Mouse (Mus musculus): ENCODE measurements at regions not wholly inside any gene's neighbourhood (a gene's known extent, or its start where the extent isn't known, plus 50 kb on each side); places are given as distances from the start of the nearest gene placed in this dataset.

DNA sequence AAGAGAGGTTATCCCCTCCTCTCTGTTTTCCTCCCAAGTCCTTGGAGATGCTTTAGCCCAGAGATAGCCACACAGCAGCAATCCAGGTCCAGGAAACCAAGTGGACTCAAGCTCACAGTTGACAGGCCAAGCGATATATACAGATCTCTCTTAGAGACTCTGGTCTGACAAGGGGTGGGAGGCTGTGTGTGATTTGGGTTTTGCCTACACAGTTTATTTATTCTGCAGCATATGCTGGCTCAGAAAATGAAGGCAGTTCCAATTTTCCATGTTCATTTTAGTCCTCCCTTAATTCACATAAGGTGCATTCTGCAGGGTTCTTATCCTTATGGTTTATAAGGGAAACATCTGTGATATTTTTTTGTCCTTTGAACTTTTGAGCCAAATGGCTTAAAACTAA, 595.0 kb upstream of the Apob start:
- H3K4me3 ChIP-seq (replicated peaks): no peak overlapping the region
- no peaks in the 10 kb centered on the region for H3K9me3 ChIP-seq (replicated peaks)
- no peak overlapping the region for H3K27ac ChIP-seq
- H3K4me2 ChIP-seq: no peak overlapping the region
- no peak for ATAC-seq (replicated peaks; ENCODE audit: low FRiP score)
- 82% methylated on average over 1 of the region's 1 CpGs for WGBS
- no peaks in the 10 kb centered on the region for H3K27me3 ChIP-seq
- no peaks in the 10 kb centered on the region for H3K36me3 ChIP-seq
- H3K4me1 ChIP-seq: no peaks in the 10 kb centered on the region
- no peak overlapping the region for H3K9ac ChIP-seq

- H3K4me3 ChIP-seq (replicated peaks): no peak overlapping the region
- no peaks in the 10 kb centered on the region for H3K9me3 ChIP-seq (replicated peaks)
- no peak overlapping the region for H3K4me2 ChIP-seq
- WGBS: 90% methylated on average over 4 of the region's 4 CpGs
- no peaks in the 10 kb centered on the region for H3K27me3 ChIP-seq
- H3K4me1 ChIP-seq: no peaks in the 10 kb centered on the region
- no peak for ATAC-seq (replicated peaks; ENCODE audit: low FRiP score)
- H3K36me3 ChIP-seq: no peaks in the 10 kb centered on the region
- H3K27ac ChIP-seq: no peak overlapping the region
- no peak overlapping the region for H3K9ac ChIP-seq
These were observed 573.6 kb upstream of the Apob start for GRCm38 (mm10) chr12:7403800-7404199.

DNA sequence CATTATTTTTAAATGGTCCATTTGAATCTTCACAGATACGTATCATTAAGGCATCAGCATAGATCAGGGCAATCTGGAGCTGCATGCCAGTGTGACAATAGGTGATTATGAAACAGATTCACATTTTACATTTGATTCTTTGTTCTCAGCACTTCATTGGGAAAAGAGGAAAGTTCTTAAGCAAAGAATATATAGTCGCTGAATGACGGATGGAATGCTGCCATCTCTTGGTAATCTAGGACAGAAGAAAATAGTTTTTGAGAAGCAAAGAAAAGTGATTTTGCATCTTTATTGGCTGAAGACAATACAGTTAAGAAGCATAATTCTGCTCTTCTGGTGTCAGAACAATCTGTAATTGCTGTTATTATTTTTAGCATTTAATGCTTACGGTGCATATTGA, 565.6 kb upstream of the Apob start:
- Histone ChIP-seq H3K4me3 (replicated peaks) (no peak overlapping the region), H3K36me3 (no peaks in the 10 kb centered on the region), H3K27ac (no peak overlapping the region), H3K4me2 (no peak overlapping the region), H3K27me3 (no peaks in the 10 kb centered on the region), H3K9ac (no peak overlapping the region), H3K9me3 (replicated peaks) (no peaks in the 10 kb centered on the region), H3K4me1 (no peaks in the 10 kb centered on the region)
- WGBS: 92% methylated on average over 4 of the region's 4 CpGs
- no peak for ATAC-seq (replicated peaks; ENCODE audit: low FRiP score)

DNA sequence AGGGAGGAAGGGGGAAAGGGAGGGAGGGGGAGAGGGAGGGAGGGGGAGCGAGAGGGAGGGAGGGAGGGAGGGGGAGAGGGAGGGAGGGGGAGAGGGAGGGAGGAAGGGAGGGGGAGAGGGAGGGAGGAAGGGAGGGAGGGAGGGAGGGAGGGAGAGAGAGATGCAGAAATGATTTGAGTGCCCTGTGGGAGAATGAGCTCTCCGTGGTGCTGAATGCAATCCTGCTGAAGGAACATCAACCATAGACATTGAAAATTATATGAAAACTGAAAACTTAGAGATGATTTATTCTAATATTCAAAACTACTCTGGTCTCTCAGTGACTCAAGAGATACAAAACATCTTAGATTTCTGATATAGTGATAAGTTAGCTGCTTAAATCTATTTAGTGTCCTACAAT, 557.2 kb upstream of the Apob start:
- WGBS: 32% methylated on average over 1 of the region's 2 CpGs

DNA sequence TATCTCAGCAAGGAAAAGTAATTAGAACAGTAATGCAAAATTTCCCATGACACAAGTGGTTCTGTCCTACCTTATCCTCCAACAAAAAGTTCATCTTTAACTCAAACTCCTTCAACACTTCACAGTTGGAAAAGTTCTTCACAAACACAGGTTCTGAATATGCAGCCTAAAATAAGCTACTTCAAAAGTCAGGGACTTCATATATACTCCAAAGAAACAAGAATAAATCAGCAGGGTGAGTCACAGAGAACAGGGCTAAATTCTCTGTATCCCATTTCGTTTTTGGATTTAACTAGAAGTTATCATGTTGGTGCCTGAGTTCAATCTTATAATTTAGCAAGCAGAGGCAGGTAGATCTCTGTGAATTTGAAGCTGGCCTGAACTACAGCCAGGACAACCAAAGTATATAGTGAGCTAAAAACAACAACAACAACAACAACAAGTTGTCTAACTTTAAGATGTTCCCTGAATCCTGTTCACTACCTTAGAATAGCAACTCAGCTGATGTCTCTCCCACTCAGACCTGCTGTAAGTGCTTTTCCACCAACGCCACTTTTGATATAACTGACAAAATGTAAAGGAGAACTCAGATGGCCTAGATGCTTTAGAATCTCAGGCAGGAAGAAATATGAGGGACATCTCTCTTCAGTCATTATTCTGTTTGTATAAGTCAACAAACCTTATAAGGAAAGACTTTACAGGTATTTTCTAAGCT, 555.5 kb upstream of the Apob start:
- H3K27ac ChIP-seq: no peak overlapping the region
- no peaks in the 10 kb centered on the region for H3K36me3 ChIP-seq
- 49% methylated on average over 2 of the region's 2 CpGs for WGBS
- ATAC-seq (replicated peaks; ENCODE audit: low FRiP score): no peak
- H3K27me3 ChIP-seq: no peaks in the 10 kb centered on the region
- no peak overlapping the region for H3K4me2 ChIP-seq
- H3K4me3 ChIP-seq (replicated peaks): no peak overlapping the region
- H3K9me3 ChIP-seq (replicated peaks): no peaks in the 10 kb centered on the region
- H3K4me1 ChIP-seq: no peaks in the 10 kb centered on the region
- no peak overlapping the region for H3K9ac ChIP-seq

More for the DNA sequence above, 557.2 kb upstream of the Apob start:
- no peak for ATAC-seq (replicated peaks; ENCODE audit: low FRiP score)
- H3K4me3 ChIP-seq (replicated peaks): no peak overlapping the region
- H3K9me3 ChIP-seq (replicated peaks): no peaks in the 10 kb centered on the region
- H3K36me3 ChIP-seq: no peaks in the 10 kb centered on the region
- H3K27me3 ChIP-seq: no peaks in the 10 kb centered on the region
- no peaks in the 10 kb centered on the region for H3K4me1 ChIP-seq
- no peak overlapping the region for H3K9ac ChIP-seq
- H3K27ac ChIP-seq: no peak overlapping the region
- no peak overlapping the region for H3K4me2 ChIP-seq

DNA sequence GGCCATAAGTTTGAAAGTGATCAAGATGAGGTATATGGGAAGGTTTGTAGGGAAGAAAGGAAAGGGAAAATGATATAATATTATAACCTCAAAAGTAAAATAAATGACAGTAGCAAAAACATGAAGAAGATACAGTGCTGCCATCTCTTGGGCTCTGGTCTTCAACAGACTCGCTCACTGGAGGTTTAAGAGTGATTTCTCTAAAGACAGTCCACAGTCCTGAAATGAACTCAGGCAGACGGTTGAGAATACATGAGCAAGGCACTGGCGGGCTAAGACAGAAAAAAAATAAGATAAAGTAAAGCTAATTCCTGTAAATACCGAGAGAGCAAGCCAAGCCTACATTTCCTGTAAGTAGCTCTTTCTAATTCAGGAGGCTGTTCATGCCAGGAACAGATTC, 546.5 kb upstream of the Apob start:
- Histone ChIP-seq H3K36me3 (no peaks in the 10 kb centered on the region), H3K9me3 (replicated peaks) (no peaks in the 10 kb centered on the region), H3K9ac (no peak overlapping the region), H3K4me1 (no peaks in the 10 kb centered on the region), H3K4me2 (no peak overlapping the region), H3K27ac (no peak overlapping the region), H3K27me3 (no peaks in the 10 kb centered on the region), H3K4me3 (replicated peaks) (no peak overlapping the region)
- ATAC-seq (replicated peaks; ENCODE audit: low FRiP score): no peak
- WGBS: 73% methylated on average over 4 of the region's 4 CpGs

DNA sequence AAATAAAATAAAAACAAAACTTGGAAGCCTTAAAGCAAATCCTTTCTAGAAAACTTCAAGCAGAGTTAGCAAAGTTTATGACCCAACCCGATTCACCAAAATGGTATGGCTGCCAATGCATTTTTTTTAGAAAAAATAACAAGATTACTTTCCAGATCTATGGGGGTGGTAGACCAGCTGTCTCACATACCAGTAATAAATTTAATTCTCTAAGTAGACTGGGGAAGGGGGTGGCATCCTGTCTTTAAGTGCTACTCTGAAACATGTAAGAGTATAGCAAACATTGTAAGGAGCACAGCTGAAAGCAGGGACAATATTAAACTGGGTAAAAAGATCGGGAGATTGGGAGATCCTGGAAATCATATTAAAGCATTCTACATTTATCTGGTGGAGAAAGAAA, 532.2 kb upstream of the Apob start:
- Histone ChIP-seq H3K9ac (no peak overlapping the region), H3K4me3 (replicated peaks) (no peak overlapping the region), H3K36me3 (no peaks in the 10 kb centered on the region), H3K4me1 (no peaks in the 10 kb centered on the region), H3K27me3 (no peaks in the 10 kb centered on the region), H3K4me2 (no peak overlapping the region), H3K9me3 (replicated peaks) (no peaks in the 10 kb centered on the region), H3K27ac (no peak overlapping the region)
- 64% methylated on average over 2 of the region's 2 CpGs for WGBS
- no peak for ATAC-seq (replicated peaks; ENCODE audit: low FRiP score)

DNA sequence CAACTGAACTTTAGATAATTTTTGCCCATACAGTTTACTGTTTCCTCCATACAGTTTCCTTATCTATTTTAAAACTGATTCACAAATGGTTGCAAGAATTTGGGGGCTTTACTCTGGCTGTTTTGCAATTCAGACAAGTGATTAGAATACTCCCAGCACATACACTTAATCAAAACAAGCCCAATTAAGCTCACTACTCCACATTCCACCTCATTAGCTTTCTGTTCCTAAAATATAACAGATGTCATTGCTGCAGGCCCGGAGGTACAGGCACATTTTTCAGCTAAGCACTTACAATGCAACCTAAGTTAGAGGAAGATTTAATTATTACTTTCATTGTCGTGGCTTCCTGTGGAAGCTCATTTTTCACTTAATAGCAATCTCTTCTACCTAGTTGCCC, 526.9 kb upstream of the Apob start:
- Histone ChIP-seq H3K27ac (no peak overlapping the region), H3K27me3 (no peaks in the 10 kb centered on the region), H3K4me3 (replicated peaks) (no peak overlapping the region), H3K9ac (no peak overlapping the region), H3K9me3 (replicated peaks) (no peaks in the 10 kb centered on the region), H3K4me1 (no peaks in the 10 kb centered on the region), H3K36me3 (no peaks in the 10 kb centered on the region), H3K4me2 (no peak overlapping the region)
- no peak for ATAC-seq (replicated peaks; ENCODE audit: low FRiP score)
- WGBS: 42% methylated on average over 2 of the region's 2 CpGs

DNA sequence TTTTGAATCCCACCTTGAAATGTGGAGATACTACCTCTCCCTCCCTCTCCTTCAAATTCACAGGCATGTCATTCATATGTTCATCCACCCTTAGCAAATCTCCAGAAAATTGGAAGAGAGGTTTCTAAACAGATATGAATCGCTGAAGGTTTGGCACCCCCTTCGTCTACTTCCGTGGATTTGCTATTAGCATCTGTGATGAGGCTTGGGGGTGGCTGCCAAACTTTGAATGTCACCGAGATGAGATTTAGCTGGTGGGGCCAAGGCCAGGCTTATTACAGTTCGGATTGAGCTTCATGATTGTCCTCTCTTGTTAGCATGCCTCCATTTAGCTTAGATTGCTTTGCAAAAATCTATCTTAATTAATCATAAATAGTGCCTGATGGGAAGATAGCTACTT, 520.4 kb upstream of the Apob start:
- no peak overlapping the region for H3K27ac ChIP-seq
- WGBS: 79% methylated on average over 5 of the region's 5 CpGs

DNA sequence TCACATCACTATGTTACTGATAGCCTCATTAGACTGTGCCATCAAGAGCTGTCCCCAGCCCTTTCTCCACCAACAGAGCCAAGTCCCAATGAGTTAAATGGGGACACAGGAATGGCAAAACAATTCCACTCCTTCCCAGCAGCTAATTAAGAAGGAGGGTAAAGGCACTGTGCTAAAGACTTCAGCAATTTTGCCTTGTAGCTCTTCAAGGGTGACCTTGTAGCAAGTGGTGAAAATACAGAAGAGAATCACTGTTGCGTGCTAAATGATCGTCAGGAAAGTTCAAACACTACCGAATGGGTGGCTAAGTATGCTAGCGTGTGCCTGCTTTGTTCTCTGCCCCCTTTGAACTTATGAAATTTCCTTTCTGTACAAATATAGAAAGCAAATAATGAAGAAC, 519.9 kb upstream of the Apob start:
- ATAC-seq (replicated peaks; ENCODE audit: low FRiP score): no peak
- H3K27ac ChIP-seq: no peak overlapping the region
- H3K9ac ChIP-seq: no peak overlapping the region
- H3K4me2 ChIP-seq: no peak overlapping the region
- no peaks in the 10 kb centered on the region for H3K4me1 ChIP-seq
- no peaks in the 10 kb centered on the region for H3K27me3 ChIP-seq
- no peaks in the 10 kb centered on the region for H3K9me3 ChIP-seq (replicated peaks)
- no peaks in the 10 kb centered on the region for H3K36me3 ChIP-seq
- H3K4me3 ChIP-seq (replicated peaks): no peak overlapping the region
- WGBS: 75% methylated on average over 4 of the region's 4 CpGs

More for the DNA sequence above, 520.4 kb upstream of the Apob start:
- Histone ChIP-seq H3K4me1 (no peaks in the 10 kb centered on the region), H3K9me3 (replicated peaks) (no peaks in the 10 kb centered on the region), H3K4me3 (replicated peaks) (no peak overlapping the region), H3K9ac (no peak overlapping the region), H3K36me3 (no peaks in the 10 kb centered on the region), H3K4me2 (no peak overlapping the region), H3K27me3 (no peaks in the 10 kb centered on the region)
- no peak for ATAC-seq (replicated peaks; ENCODE audit: low FRiP score)

DNA sequence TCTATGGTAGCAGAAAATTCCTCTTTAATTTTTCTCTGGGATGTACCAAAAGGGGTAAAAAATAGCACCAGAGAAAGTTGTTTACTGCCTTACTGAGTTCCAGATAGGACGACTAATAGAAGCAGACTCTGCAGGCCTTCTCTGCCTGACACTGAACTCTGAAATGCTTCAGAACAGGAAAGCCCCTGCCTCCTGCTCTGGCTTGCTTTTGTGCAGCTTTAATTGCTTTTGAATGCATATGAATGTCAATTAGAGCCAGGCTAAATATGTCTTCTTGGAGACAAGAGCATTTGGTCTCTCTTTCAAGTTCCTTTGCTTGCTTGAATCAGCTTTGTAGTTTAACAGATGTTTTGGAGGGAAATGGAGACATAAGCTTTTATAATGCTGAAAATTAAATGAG, 512.5 kb upstream of the Apob start:
- ATAC-seq (replicated peaks; ENCODE audit: low FRiP score): no peak
- Histone ChIP-seq H3K9ac (no peak overlapping the region), H3K4me1 (no peaks in the 10 kb centered on the region), H3K4me2 (no peak overlapping the region), H3K27ac (no peak overlapping the region), H3K36me3 (no peaks in the 10 kb centered on the region), H3K27me3 (no peaks in the 10 kb centered on the region), H3K9me3 (replicated peaks) (no peaks in the 10 kb centered on the region), H3K4me3 (replicated peaks) (no peak overlapping the region)
- WGBS: 12% methylated on average over 1 of the region's 1 CpGs

DNA sequence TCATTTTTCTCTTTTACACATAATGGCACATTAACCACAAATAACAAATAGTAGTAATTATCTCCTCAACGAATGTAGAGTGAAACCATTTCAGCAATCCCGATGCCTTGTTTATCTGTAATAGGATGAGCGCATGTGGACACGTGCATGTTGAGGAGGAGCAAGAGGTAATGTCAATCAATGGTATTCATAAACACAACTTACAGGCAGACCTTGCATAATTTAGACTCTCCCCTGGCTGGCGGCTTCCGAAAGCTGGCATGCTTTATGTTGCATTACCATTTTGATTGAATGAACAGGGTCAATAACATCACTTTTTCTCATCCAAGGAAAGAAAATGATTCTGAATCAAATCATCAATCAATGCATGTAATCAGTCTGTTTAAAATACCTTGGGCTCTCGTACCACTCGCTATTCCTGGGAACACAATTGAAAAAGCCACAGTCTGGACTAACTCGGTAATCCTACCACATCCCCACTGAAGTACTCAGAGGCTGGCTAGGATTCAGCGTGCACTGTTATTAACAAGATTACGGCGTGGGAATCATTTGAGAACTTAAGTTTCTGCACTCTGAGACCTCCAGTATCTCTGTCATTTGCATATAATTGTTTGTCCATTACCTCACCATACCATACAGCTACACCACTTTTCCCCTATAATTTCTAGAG, 464.7 kb upstream of the Apob start:
- Histone ChIP-seq H3K27ac (no peak overlapping the region), H3K4me2 (no peak overlapping the region), H3K9me3 (replicated peaks) (no peaks in the 10 kb centered on the region), H3K9ac (no peak overlapping the region), H3K4me3 (replicated peaks) (no peak overlapping the region), H3K4me1 (no peaks in the 10 kb centered on the region), H3K27me3 (no peaks in the 10 kb centered on the region), H3K36me3 (no peaks in the 10 kb centered on the region)
- ATAC-seq (replicated peaks; ENCODE audit: low FRiP score): no peak
- WGBS: 85% methylated on average over 12 of the region's 12 CpGs

GRCm38 (mm10) chr12:7537389-7537788, 440.1 kb upstream of the Apob start:
- no peaks in the 10 kb centered on the region for H3K9me3 ChIP-seq (replicated peaks)
- ATAC-seq (replicated peaks; ENCODE audit: low FRiP score): no peak
- H3K27ac ChIP-seq: no peak overlapping the region
- H3K4me1 ChIP-seq: no peaks in the 10 kb centered on the region
- no peak overlapping the region for H3K4me3 ChIP-seq (replicated peaks)
- no peaks in the 10 kb centered on the region for H3K27me3 ChIP-seq
- no peak overlapping the region for H3K4me2 ChIP-seq
- H3K36me3 ChIP-seq: no peaks in the 10 kb centered on the region
- H3K9ac ChIP-seq: no peak overlapping the region

Measured in kidney, embryonic 15.5 days (tissue).